Mouse (Mus musculus) cortical plate, adult 2 months (tissue): Measurements from ENCODE around the gene Cd300lg.

Experiments
- CTCF ChIP-seq: fragments of 200-500 bp; IDR thresholded peaks from 2 replicates; pipeline ENCODE4 v1.5.1; 2011; ENCODE audit warnings: mild to moderate bottlenecking, control low read depth, low read length; ENCODE audit not compliant: insufficient read depth; ENCODE audit errors: extremely low read depth
- POLR2A ChIP-seq: fragments of 200-500 bp; IDR thresholded peaks from 2 replicates; pipeline ENCODE4 v1.6.1; 2011; ENCODE audit warnings: mild to moderate bottlenecking, low read length, control low read depth; ENCODE audit not compliant: insufficient read depth; ENCODE audit errors: extremely low read depth

DNA sequence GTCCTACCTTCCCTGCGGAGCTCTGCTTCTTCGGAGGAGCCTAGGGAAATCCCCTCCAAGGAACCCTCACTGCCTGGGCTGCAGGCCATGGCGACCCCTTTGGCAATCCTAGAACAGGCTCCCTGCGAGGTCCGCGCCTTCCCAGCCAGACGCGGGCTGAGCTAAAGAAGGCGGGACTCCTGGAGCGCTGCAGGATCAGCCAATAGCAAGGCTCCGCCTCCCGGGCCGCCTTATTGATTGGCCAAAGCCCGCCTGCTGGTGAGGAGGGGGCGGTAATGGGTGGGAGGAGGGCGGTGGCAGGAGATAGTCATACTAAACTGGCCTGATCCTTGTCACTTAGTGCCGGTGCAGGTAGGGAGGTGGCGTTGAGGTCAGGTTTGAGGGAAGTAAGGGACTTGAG is 41.0 kb downstream of the Cd300lg start:
- TF ChIP-seq CTCF: no peak
- no peak for TF ChIP-seq POLR2A
